Mouse (Mus musculus): ENCODE measurements around the gene Mmp11. TPM values are rescaled to one million over a fixed set of nuclear protein-coding genes. Genes with fewer than 3 reads are reported as not detected.
"Not testable (repeated sequence)": the region's sequence is repeated elsewhere in the genome, so short reads cannot be mapped to it uniquely, and the experiment has no call there.

Mmp11 gene
- polyA plus RNA-seq, 1 experiment = 4.6 TPM

DNA sequence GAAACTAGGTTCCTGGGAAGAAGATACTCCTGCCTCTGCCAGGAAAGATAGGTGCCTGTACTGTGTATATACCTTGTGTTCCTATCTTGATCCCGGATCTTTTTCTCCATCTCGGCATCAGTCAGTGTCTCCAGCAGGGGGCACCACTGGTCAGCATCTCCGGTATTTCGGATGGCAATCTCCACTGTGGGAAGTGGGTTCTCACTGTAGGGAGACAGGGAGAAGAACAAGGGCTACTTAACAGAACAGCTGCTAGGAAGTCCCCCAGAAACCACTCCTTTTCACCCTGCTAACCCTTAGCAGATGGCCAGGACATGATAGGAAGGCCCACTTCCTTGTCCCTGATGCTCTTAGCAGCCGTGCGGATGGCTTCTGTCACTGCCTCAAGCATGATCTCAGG, 38.9 kb downstream of the Mmp11 start:
- TF ChIP-seq POLR2A (IDR thresholded peaks at IDR 0.05; ENCODE audit: borderline replicate concordance, control insufficient read depth, low read depth, low read length) (no peak), CTCF (IDR thresholded peaks at IDR 0.05; ENCODE audit: control insufficient read depth, insufficient read depth, low read length) (peak; percentile 79)
- Histone ChIP-seq H3K4me1 (ENCODE audit: control insufficient read depth, insufficient read depth, low read length) (peaks cover 1% of the 10 kb centered on the region; the same call in 1 of the 2 replicates), H3K4me3 (replicated peaks; ENCODE audit: control insufficient read depth, low read depth, low read length) (no peak overlapping the region), H3K27ac (ENCODE audit: control insufficient read depth, insufficient read depth, low read depth, low read length, poor library complexity) (no peak overlapping the region)
- 49% methylated on average over 6 of the region's 6 CpGs for WGBS

DNA sequence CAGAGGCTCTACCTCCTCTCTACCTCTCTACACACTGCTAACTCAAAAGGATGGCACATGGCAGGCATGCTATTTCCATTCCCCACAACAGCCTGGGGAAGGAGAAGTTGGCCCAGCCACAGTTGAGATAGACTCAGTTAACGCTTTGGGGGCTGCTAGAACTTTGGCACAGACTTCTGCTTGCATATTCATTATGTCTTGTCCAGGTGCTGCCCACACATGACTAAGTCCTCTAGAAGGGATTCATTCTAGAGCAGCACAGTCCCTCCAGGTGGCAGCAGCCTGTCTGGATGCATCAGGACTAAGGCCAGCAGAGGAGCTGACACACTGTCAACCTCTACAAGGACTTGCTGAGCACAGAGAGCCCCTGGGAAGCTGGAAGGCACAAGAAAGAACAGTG, 40.1 kb downstream of the Mmp11 start:
- TF ChIP-seq CTCF (IDR thresholded peaks at IDR 0.05; ENCODE audit: control insufficient read depth, insufficient read depth, low read length) (no peak), POLR2A (IDR thresholded peaks at IDR 0.05; ENCODE audit: borderline replicate concordance, control insufficient read depth, low read depth, low read length) (no peak)
- peaks cover 1% of the 10 kb centered on the region; the same call in 1 of the 2 replicates for H3K4me1 ChIP-seq (ENCODE audit: control insufficient read depth, insufficient read depth, low read length)
- no peak overlapping the region for H3K4me3 ChIP-seq (replicated peaks; ENCODE audit: control insufficient read depth, low read depth, low read length)
- WGBS = 90% methylated on average over 1 of the region's 1 CpGs
- no peak overlapping the region for H3K27ac ChIP-seq (ENCODE audit: control insufficient read depth, insufficient read depth, low read depth, low read length, poor library complexity)

- Histone ChIP-seq H3K4me1 (ENCODE audit: control insufficient read depth, insufficient read depth, low read length) (peaks cover 1% of the 10 kb centered on the region; the same call in 1 of the 2 replicates), H3K27ac (ENCODE audit: control insufficient read depth, insufficient read depth, low read depth, low read length, poor library complexity) (no peak overlapping the region), H3K4me3 (replicated peaks; ENCODE audit: control insufficient read depth, low read depth, low read length) (no peak overlapping the region)
- TF ChIP-seq POLR2A (IDR thresholded peaks at IDR 0.05; ENCODE audit: borderline replicate concordance, control insufficient read depth, low read depth, low read length) = no peak
- TF ChIP-seq CTCF (IDR thresholded peaks at IDR 0.05; ENCODE audit: control insufficient read depth, insufficient read depth, low read length) = no peak
- WGBS = 88% methylated on average over 5 of the region's 5 CpGs
Observed at GRCm38 (mm10) chr10:75895730-75896129, 40.6 kb downstream of the Mmp11 start.

GRCm38 (mm10) chr10:75894601-75895000, 41.7 kb downstream of the Mmp11 start:
- Histone ChIP-seq H3K4me1 (ENCODE audit: control insufficient read depth, insufficient read depth, low read length) (peaks cover 1% of the 10 kb centered on the region; the same call in 1 of the 2 replicates), H3K4me3 (replicated peaks; ENCODE audit: control insufficient read depth, low read depth, low read length) (no peak overlapping the region), H3K27ac (ENCODE audit: control insufficient read depth, insufficient read depth, low read depth, low read length, poor library complexity) (no peak overlapping the region)
- TF ChIP-seq POLR2A (IDR thresholded peaks at IDR 0.05; ENCODE audit: borderline replicate concordance, control insufficient read depth, low read depth, low read length) (no peak), CTCF (IDR thresholded peaks at IDR 0.05; ENCODE audit: control insufficient read depth, insufficient read depth, low read length) (no peak)
- WGBS = 81% methylated on average over 6 of the region's 6 CpGs

DNA sequence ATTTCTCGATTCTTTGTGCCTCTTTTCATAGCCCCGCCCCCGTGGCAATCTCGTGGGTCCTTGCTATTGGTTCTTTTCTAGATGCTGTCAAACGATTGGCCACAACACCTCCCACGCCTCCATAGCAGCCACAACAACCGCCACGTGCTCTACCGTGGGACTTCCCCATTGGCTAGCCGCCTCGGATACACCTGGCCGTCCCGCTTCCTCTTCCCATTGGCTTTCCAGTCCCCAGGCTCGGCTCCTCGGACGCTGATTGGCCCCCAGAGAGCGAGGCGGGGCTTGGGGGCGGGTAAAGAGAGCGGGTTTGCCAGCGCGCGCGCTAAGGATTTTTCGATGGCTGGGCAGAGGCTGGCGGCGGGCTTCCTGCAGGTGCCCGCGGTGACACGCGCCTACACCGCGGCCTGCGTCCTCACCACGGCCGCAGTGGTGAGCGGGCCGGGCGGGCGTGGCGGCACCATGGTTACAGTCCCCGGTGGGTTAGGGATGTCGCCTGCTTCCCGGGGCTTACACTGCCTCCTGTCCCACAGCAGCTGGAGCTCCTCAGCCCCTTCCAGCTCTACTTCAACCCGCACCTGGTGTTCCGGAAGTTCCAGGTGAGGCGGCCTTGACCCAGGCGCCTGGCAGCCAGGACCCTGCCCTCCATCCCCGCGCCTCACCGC, 43.1 kb downstream of the Mmp11 start, which contains the start of gene Derl3:
Gene Derl3, plus strand, starts transcription at position 325 of the 662 bp plus-strand sequence.
- H3K27ac ChIP-seq (ENCODE audit: control insufficient read depth, insufficient read depth, low read depth, low read length, poor library complexity) = no peak within 1 kb of the TSS; the same call in 1 of the 2 replicates
- no peak for TF ChIP-seq CTCF (IDR thresholded peaks at IDR 0.05; ENCODE audit: control insufficient read depth, insufficient read depth, low read length)
- no peak; the same call in 1 of the 2 replicates for TF ChIP-seq POLR2A (IDR thresholded peaks at IDR 0.05; ENCODE audit: borderline replicate concordance, control insufficient read depth, low read depth, low read length)
- 2% methylated on average over 51 of the region's 51 CpGs for WGBS
- H3K4me1 ChIP-seq (ENCODE audit: control insufficient read depth, insufficient read depth, low read length) = peaks cover 1% of the 10 kb centered on the region; the same call in 1 of the 2 replicates
- H3K4me3 ChIP-seq (replicated peaks; ENCODE audit: control insufficient read depth, low read depth, low read length) = peak within 1 kb of the TSS; percentile 53

- no peak for TF ChIP-seq CTCF (IDR thresholded peaks at IDR 0.05; ENCODE audit: control insufficient read depth, insufficient read depth, low read length)
- no peak for TF ChIP-seq POLR2A (IDR thresholded peaks at IDR 0.05; ENCODE audit: borderline replicate concordance, control insufficient read depth, low read depth, low read length)
- Histone ChIP-seq H3K27ac (ENCODE audit: control insufficient read depth, insufficient read depth, low read depth, low read length, poor library complexity) (no peak overlapping the region), H3K4me1 (ENCODE audit: control insufficient read depth, insufficient read depth, low read length) (peaks cover 1% of the 10 kb centered on the region; the same call in 1 of the 2 replicates), H3K4me3 (replicated peaks; ENCODE audit: control insufficient read depth, low read depth, low read length) (no peak overlapping the region)
- WGBS = 64% methylated on average over 8 of the region's 8 CpGs
Observed at GRCm38 (mm10) chr10:75889406-75890153, 46.7 kb downstream of the Mmp11 start.

DNA sequence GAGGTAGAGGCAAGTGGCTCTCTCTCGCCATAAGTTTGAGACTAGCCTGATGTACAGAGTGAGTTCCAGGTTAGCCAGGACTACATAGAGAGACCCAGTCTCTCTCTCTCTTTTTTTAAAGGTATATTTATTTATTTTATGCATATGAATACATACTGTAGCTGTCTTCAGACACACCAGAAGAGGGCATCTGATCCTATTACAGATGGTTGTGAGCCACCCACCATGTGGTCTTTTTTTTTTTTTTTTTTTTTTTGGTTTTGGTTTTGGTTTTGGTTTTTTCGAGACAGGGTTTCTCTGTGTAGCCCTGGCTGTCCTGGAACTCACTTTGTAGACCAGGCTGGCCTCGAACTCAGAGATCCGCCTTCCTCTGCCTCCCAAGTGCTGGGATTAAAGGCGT, 48.8 kb downstream of the Mmp11 start:
- H3K4me3 ChIP-seq (replicated peaks; ENCODE audit: control insufficient read depth, low read depth, low read length); H3K27ac ChIP-seq (ENCODE audit: control insufficient read depth, insufficient read depth, low read depth, low read length, poor library complexity); H3K4me1 ChIP-seq (ENCODE audit: control insufficient read depth, insufficient read depth, low read length): not testable (repeated sequence)
- 64% methylated on average over 5 of the region's 5 CpGs for WGBS

GRCm38 (mm10) chr10:75884742-75885141, 51.6 kb downstream of the Mmp11 start:
- no peak for TF ChIP-seq CTCF (IDR thresholded peaks at IDR 0.05; ENCODE audit: control insufficient read depth, insufficient read depth, low read length)
- no peak for TF ChIP-seq POLR2A (IDR thresholded peaks at IDR 0.05; ENCODE audit: borderline replicate concordance, control insufficient read depth, low read depth, low read length)
- Histone ChIP-seq H3K4me3 (replicated peaks; ENCODE audit: control insufficient read depth, low read depth, low read length) (no peak overlapping the region), H3K4me1 (ENCODE audit: control insufficient read depth, insufficient read depth, low read length) (no peaks in the 10 kb centered on the region), H3K27ac (ENCODE audit: control insufficient read depth, insufficient read depth, low read depth, low read length, poor library complexity) (no peak overlapping the region)
- 85% methylated on average over 8 of the region's 8 CpGs for WGBS
